Mouse (Mus musculus) midbrain, embryonic 11.5 days (tissue): ENCODE measurements around the gene Emg1. TPM values are rescaled to one million over a fixed set of nuclear protein-coding genes. Genes with fewer than 3 reads are reported as not detected.

Source experiments
- ATAC-seq: fragments of 200-750 bp; cut with Nextera tagmentation; 2 replicates; pipeline ENCODE4 v1.8.0; 2017; ENCODE audit warnings: moderate TSS enrichment, moderate library complexity; ENCODE audit not compliant: low FRiP score
- DNase-seq: peaks from one replicate; pipeline ENCODE4 v3.0.0; 2015; ENCODE audit warnings: low spot score; ENCODE audit errors: missing footprints
- H3K27ac ChIP-seq: fragments of 300-500 bp; sonication (generic); 2 replicates; pipeline ENCODE4 v1.5.1; 2014; ENCODE audit warnings: low read depth, low read length
- H3K27me3 ChIP-seq: fragments of 300-500 bp; sonication (generic); 2 replicates; pipeline ENCODE4 v1.6.1; 2014; ENCODE audit warnings: mild to moderate bottlenecking, low read length, moderate library complexity, mixed read lengths; ENCODE audit not compliant: control insufficient read depth, insufficient read depth
- H3K36me3 ChIP-seq: fragments of 300-500 bp; sonication (generic); 2 replicates; pipeline ENCODE4 v1.6.1; 2014; ENCODE audit warnings: mild to moderate bottlenecking, low read length, moderate library complexity, mixed read lengths; ENCODE audit not compliant: control insufficient read depth, insufficient read depth
- H3K4me1 ChIP-seq: fragments of 300-500 bp; sonication (generic); 2 replicates; pipeline ENCODE4 v1.6.1; 2014; ENCODE audit warnings: low read length; ENCODE audit not compliant: control insufficient read depth, insufficient read depth
- H3K4me2 ChIP-seq: fragments of 300-500 bp; sonication (generic); 2 replicates; pipeline ENCODE4 v1.6.1; 2014; ENCODE audit warnings: mild to moderate bottlenecking, moderate library complexity
- H3K4me3 ChIP-seq: fragments of 300-500 bp; sonication (generic); 2 replicates; pipeline ENCODE4 v1.5.1; 2014; ENCODE audit warnings: low read depth, low read length
- H3K9ac ChIP-seq: fragments of 300-500 bp; sonication (generic); 2 replicates; pipeline ENCODE4 v1.6.1; 2014; ENCODE audit warnings: low read length
- H3K9me3 ChIP-seq: fragments of 300-500 bp; sonication (generic); 2 replicates; pipeline ENCODE4 v1.6.1; 2016; ENCODE audit warnings: low read length; ENCODE audit not compliant: control insufficient read depth
- WGBS: fragments of 180-500 bp; shearing (Covaris S2); extraction: QIAGEN DNeasy Blood & Tissue Kit; methylation state at CpG from one replicate; pipeline ENCODE4 v1.1.7; 2014; 5-methylcytosine and 5-hydroxymethylcytosine counted together
- polyA plus RNA-seq: library from polyadenylated mRNA; unstranded; fragments of >200 nt; fragmentation: Nextera tagmentation; extraction: Ambion mirVana; gene quantifications from 2 replicates; pipeline ENCODE4 v1.2.1, GENCODE M21; 2014

Gene Emg1
- polyA plus RNA-seq, 1 experiment from 2014 or later, result 219 TPM

- ATAC-seq, result no peak
- H3K36me3 ChIP-seq, result peaks cover 4% of the 10 kb centered on the region; the same call in 1 of the 2 replicates
- no peaks in the 10 kb centered on the region for H3K9me3 ChIP-seq
- peak; percentile 81 for DNase-seq
- H3K4me3 ChIP-seq, result no peak overlapping the region
- no peaks in the 10 kb centered on the region for H3K4me1 ChIP-seq
- H3K27ac ChIP-seq, result no peak overlapping the region
- no peak overlapping the region for H3K9ac ChIP-seq
- 73% methylated on average over 7 of the region's 7 CpGs for WGBS
- H3K4me2 ChIP-seq, result no peak overlapping the region
- no peaks in the 10 kb centered on the region for H3K27me3 ChIP-seq
Observed at GRCm38 (mm10) chr6:124719354-124719978, 7.5 kb upstream of the Emg1 start.

GRCm38 (mm10) chr6:124718703-124719102, 6.7 kb upstream of the Emg1 start:
- DNase-seq (peak; percentile 84), ATAC-seq (no peak)
- no peaks in the 10 kb centered on the region for H3K4me1 ChIP-seq
- no peak overlapping the region for H3K4me3 ChIP-seq
- H3K4me2 ChIP-seq, result no peak overlapping the region
- H3K36me3 ChIP-seq, result peaks cover 4% of the 10 kb centered on the region; the same call in 1 of the 2 replicates
- no peaks in the 10 kb centered on the region for H3K27me3 ChIP-seq
- no peaks in the 10 kb centered on the region for H3K9me3 ChIP-seq
- no peak overlapping the region for H3K9ac ChIP-seq
- H3K27ac ChIP-seq, result no peak overlapping the region
- WGBS, result 67% methylated on average over 16 of the region's 16 CpGs

- H3K27ac ChIP-seq, result no peak overlapping the region
Observed at GRCm38 (mm10) chr6:124717968-124718367, 6.0 kb upstream of the Emg1 start.

GRCm38 (mm10) chr6:124716864-124717490, 5.0 kb upstream of the Emg1 start:
- H3K27ac ChIP-seq, result no peak overlapping the region
- DNase-seq, result peak; percentile 86
- H3K9me3 ChIP-seq, result no peaks in the 10 kb centered on the region
- no peak overlapping the region for H3K4me3 ChIP-seq
- no peaks in the 10 kb centered on the region for H3K27me3 ChIP-seq
- peaks cover 4% of the 10 kb centered on the region; the same call in 1 of the 2 replicates for H3K36me3 ChIP-seq
- no peak for ATAC-seq
- H3K9ac ChIP-seq, result no peak overlapping the region
- H3K4me2 ChIP-seq, result no peak overlapping the region
- peaks cover 9% of the 10 kb centered on the region for H3K4me1 ChIP-seq
- WGBS, result 71% methylated on average over 20 of the region's 20 CpGs

More at GRCm38 (mm10) chr6:124717968-124718367, 6.0 kb upstream of the Emg1 start:
- H3K4me3 ChIP-seq, result no peak overlapping the region
- peaks cover 6% of the 10 kb centered on the region for H3K4me1 ChIP-seq
- H3K27me3 ChIP-seq, result no peaks in the 10 kb centered on the region
- H3K4me2 ChIP-seq, result no peak overlapping the region
- no peaks in the 10 kb centered on the region for H3K9me3 ChIP-seq
- 80% methylated on average over 13 of the region's 13 CpGs for WGBS
- H3K9ac ChIP-seq, result no peak overlapping the region
- ATAC-seq, result no peak
- no peak for DNase-seq
- peaks cover 4% of the 10 kb centered on the region; the same call in 1 of the 2 replicates for H3K36me3 ChIP-seq

DNA sequence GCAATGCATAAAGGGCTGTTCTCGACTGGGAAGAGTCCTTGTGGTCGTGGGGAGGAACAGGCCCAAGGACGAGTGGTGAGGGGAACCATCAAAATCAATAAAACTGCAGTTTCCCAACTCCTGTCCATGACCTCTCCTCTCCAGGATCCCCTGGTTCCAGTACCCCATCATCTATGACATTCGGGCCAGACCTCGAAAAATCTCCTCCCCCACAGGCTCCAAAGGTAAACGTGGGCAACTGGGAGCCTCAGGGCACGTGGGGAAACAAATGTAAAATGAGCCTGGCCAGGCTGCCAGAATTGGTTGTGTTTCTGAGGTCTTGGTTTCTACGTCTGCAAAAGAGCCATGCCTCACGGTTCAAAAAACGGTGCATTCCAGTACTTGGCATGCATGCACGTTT, 940 bp upstream of the Emg1 start:
- H3K27me3 ChIP-seq, result no peaks in the 10 kb centered on the region
- no peaks in the 10 kb centered on the region for H3K9me3 ChIP-seq
- H3K4me1 ChIP-seq, result peaks cover 16% of the 10 kb centered on the region
- peak; percentile 89 for DNase-seq
- 22% methylated on average over 11 of the region's 11 CpGs for WGBS
- H3K27ac ChIP-seq, result no peak overlapping the region
- peaks cover 4% of the 10 kb centered on the region; the same call in 1 of the 2 replicates for H3K36me3 ChIP-seq
- H3K4me3 ChIP-seq, result peak overlapping the region; percentile 91
- ATAC-seq, result no peak
- peak overlapping the region; percentile 91 for H3K9ac ChIP-seq
- peak overlapping the region; percentile 98 for H3K4me2 ChIP-seq

DNA sequence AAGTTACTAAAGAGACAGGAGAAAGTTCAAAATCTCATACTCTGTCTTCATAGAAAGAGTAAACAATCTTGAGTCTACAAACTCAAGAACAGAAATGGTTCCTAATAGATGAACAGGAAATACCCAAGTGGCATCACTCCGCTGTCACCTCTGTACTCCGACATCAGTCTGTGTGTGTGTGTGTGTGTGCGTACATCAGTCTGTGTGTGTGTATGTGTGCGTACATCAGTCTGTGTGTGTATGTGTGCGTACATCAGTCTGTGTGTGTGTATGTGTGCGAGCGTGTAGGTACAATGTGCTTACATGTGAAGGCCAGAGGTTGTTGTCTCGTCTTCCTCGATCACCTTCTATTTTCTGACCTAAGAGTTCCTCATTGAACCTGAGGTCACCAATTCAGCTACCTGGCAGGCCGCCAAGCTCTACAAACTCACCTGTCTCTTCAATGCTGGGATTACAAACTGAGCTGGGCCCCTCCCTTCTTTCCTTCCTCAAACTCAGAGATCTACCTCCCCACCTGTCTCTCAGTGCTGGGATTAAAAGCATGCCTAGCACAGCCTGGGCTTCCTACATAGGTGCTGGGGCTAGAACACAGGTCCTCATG, 3.6 kb downstream of the Emg1 start:
- H3K9ac ChIP-seq, result no peak overlapping the region
- H3K9me3 ChIP-seq, result no peaks in the 10 kb centered on the region
- H3K27me3 ChIP-seq, result no peaks in the 10 kb centered on the region
- peaks cover 14% of the 10 kb centered on the region for H3K4me1 ChIP-seq
- no peak overlapping the region for H3K4me2 ChIP-seq
- no peak overlapping the region for H3K27ac ChIP-seq
- ATAC-seq (no peak), DNase-seq (no peak)
- 96% methylated on average over 10 of the region's 10 CpGs for WGBS
- H3K36me3 ChIP-seq, result peaks cover 18% of the 10 kb centered on the region
- no peak overlapping the region for H3K4me3 ChIP-seq

- Histone ChIP-seq H3K9me3 (no peaks in the 10 kb centered on the region), H3K4me2 (no peak overlapping the region), H3K27me3 (no peaks in the 10 kb centered on the region), H3K36me3 (peaks cover 20% of the 10 kb centered on the region), H3K4me3 (no peak overlapping the region), H3K4me1 (peaks cover 6% of the 10 kb centered on the region), H3K9ac (no peak overlapping the region), H3K27ac (no peak overlapping the region)
- ATAC-seq (no peak), DNase-seq (no peak)
- 92% methylated on average over 5 of the region's 5 CpGs for WGBS
Observed at GRCm38 (mm10) chr6:124706061-124706627, 5.8 kb downstream of the Emg1 start.

DNA sequence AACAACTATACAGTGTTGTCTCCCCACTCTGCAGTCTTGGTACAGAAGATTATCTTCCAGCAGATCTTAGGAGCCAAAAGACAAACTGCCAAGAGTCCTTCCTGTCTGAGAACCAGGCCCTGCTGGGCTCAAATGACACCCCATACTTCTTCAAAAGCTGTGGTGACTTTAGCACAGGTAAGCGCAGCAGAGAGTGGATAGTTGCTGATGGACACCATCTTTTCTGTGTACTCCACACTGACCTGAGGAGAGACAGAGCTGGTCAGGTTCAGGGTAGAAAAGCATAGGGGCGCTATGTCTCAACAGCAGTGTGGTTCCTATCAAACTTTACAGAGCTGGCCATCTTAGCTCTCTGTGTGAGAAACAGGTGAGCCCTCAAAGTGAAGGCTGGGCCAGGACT, 7.6 kb downstream of the Emg1 start:
- WGBS, result 92% methylated on average over 2 of the region's 2 CpGs
- Histone ChIP-seq H3K9ac (no peak overlapping the region), H3K9me3 (no peaks in the 10 kb centered on the region), H3K4me1 (no peaks in the 10 kb centered on the region), H3K36me3 (peaks cover 20% of the 10 kb centered on the region), H3K27me3 (no peaks in the 10 kb centered on the region), H3K27ac (no peak overlapping the region), H3K4me3 (no peak overlapping the region), H3K4me2 (no peak overlapping the region)
- DNase-seq, result peak; percentile 56
- no peak for ATAC-seq

DNA sequence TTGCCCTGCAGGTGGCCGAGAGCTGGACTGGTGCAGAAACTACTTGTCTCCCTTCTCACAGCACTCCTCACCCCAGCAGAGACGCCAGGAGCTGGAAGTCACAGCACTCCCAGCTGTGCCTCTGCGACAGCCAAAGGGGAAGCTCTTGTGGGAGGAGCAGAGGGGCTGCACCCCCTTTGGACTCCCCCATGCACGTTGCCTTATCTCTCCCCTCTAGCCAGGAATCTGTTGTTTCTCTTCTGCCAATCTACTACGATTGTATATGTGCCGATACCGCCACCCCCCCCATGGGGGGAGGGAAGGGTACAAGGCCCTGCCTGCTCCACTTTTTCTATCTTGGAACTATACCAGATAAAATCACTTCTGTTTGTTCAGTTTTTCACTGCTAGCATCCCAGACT, 8.2 kb downstream of the Emg1 start:
- ATAC-seq (no peak), DNase-seq (peak; percentile 39)
- no peak overlapping the region for H3K4me2 ChIP-seq
- H3K27me3 ChIP-seq, result no peaks in the 10 kb centered on the region
- no peak overlapping the region for H3K9ac ChIP-seq
- no peaks in the 10 kb centered on the region for H3K9me3 ChIP-seq
- no peak overlapping the region for H3K4me3 ChIP-seq
- peaks cover 20% of the 10 kb centered on the region for H3K36me3 ChIP-seq
- no peaks in the 10 kb centered on the region for H3K4me1 ChIP-seq
- WGBS, result 89% methylated on average over 7 of the region's 7 CpGs
- no peak overlapping the region for H3K27ac ChIP-seq
